Mouse (Mus musculus) subcutaneous adipose tissue, adult 2 months (tissue): ENCODE measurements around the gene C1rl. TPM values are rescaled to one million over a fixed set of nuclear protein-coding genes. Genes with fewer than 3 reads are reported as not detected.

ENCODE experiments used
- polyA plus RNA-seq: library from polyadenylated mRNA; depleted of rRNA; stranded (reverse); fragments of >200 nt; gene quantifications from 2 replicates; pipeline ENCODE4 v1.2.3, GENCODE M21; 2012; ENCODE audit warnings: low replicate concordance; rRNA removed

Gene C1rl
- 8.3 and 15.0 TPM in 2 replicates for polyA plus RNA-seq

GRCm38 (mm10) chr6:124492842-124493561, at the start of gene C1rl:
C1rl (plus strand) TSS chr6:124493113.

GRCm38 (mm10) chr6:124464305-124465271, 28.3 kb upstream of the C1rl start, which contains the start of gene Clstn3:
Clstn3 (minus strand) TSS chr6:124464794.

GRCm38 (mm10) chr6:124512355-124512836, 19.5 kb downstream of the C1rl start, which contains the start of gene C1ra:
C1ra (plus strand) TSS chr6:124512405.

GRCm38 (mm10) chr6:124542284-124542683, 49.4 kb downstream of the C1rl start, which contains the start of gene C1s1:
C1s1 (minus strand) TSS chr6:124542359.

Other genes starting within 250 kb of the C1rl start
- 5.1 and 7.0 TPM in 2 replicates for gene Cd163, start 188.5 kb upstream of the C1rl start, polyA plus RNA-seq
- gene Pex5, start 78.0 kb upstream of the C1rl start, polyA plus RNA-seq: 76.8 and 84.5 TPM in 2 replicates
- 32.5 and 77.8 TPM in 2 replicates for gene Clstn3, start 28.3 kb upstream of the C1rl start, polyA plus RNA-seq
- gene C1ra, start 19.3 kb downstream of the C1rl start, polyA plus RNA-seq: 63.7 and 105 TPM in 2 replicates
- gene C1s1, start 49.2 kb downstream of the C1rl start, polyA plus RNA-seq: 250 and 335 TPM in 2 replicates
- 0.17 and 0.24 TPM in 2 replicates for gene C1rb, start 77.2 kb downstream of the C1rl start, polyA plus RNA-seq
- gene C1s2, start 143.0 kb downstream of the C1rl start, polyA plus RNA-seq: 0.20 and 0.77 TPM in 2 replicates
- gene Lpcat3, start 169.9 kb downstream of the C1rl start, polyA plus RNA-seq: 165 and 205 TPM in 2 replicates
- 43.9 and 76.9 TPM in 2 replicates for gene Emg1, start 219.1 kb downstream of the C1rl start, polyA plus RNA-seq
- 146 and 173 TPM in 2 replicates for gene Phb2, start 219.2 kb downstream of the C1rl start, polyA plus RNA-seq
- 11.4 and 26.9 TPM in 2 replicates for gene Ptpn6, start 245.6 kb downstream of the C1rl start, polyA plus RNA-seq
- 190 and 330 TPM in 2 replicates for gene Grcc10, start 248.3 kb downstream of the C1rl start, polyA plus RNA-seq